Mouse (Mus musculus): ENCODE data around the gene Gdi2. TPM values are rescaled to one million over a fixed set of nuclear protein-coding genes. Genes with fewer than 3 reads are reported as not detected.
"Not testable (repeated sequence)": the region's sequence is repeated elsewhere in the genome, so short reads cannot be mapped to it uniquely, and the experiment has no call there.

Gdi2 gene
- total and polyA plus RNA-seq, 3 experiments, result 71.4 to 262 (median 243) TPM

DNA sequence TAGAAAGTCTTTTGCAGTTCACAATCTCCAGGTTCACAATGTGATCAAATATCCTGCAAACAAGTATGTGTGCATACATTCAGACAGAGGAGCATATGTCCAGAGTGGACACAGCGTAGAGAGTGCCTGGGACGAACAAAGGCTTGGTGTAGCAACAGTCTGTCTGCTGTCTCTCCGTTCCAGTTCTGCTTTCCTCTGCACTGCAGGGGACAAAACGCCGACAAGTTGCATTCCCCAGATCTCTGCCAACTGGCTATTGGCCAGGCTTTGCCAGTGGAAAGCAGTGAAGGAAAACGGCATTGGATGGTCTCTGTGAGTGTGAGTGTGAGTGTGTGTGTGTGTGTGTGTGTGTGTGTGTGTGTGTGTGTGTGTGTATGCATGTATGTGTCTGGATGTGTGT is 14.4 kb upstream of the Gdi2 start:
- Histone ChIP-seq H3K9ac (ENCODE audit: low read depth, low read length) (no peak overlapping the region), H3K79me2 (replicated peaks; ENCODE audit: control insufficient read depth, insufficient read depth, low read length) (no peaks in the 10 kb centered on the region), H3K4me3 (no peak overlapping the region), H3K4me1 (ENCODE audit: control insufficient read depth, insufficient read depth, low read length) (peaks cover 1% of the 10 kb centered on the region; the same call in 1 of the 2 replicates), H3K27ac (no peak overlapping the region), H3K36me3 (ENCODE audit: control insufficient read depth, insufficient read depth, low read length) (no peaks in the 10 kb centered on the region), H3K27me3 (ENCODE audit: control insufficient read depth, insufficient read depth, low read length) (no peaks in the 10 kb centered on the region)
- DNase-seq, result peak in 1 of 2 experiments; percentile 37
- WGBS, result 17% methylated on average over 6 of the region's 6 CpGs
- intact Hi-C loops (cut with DNase I), result no loop called here
- TF ChIP-seq EP300 (IDR thresholded peaks at IDR 0.05; ENCODE audit: insufficient read depth, low read depth, low read length) (no peak), POLR2A (IDR thresholded peaks at IDR 0.05; ENCODE audit: insufficient read depth, low read depth, low read length) (no peak), CTCF (IDR thresholded peaks at IDR 0.05) (no peak)

DNA sequence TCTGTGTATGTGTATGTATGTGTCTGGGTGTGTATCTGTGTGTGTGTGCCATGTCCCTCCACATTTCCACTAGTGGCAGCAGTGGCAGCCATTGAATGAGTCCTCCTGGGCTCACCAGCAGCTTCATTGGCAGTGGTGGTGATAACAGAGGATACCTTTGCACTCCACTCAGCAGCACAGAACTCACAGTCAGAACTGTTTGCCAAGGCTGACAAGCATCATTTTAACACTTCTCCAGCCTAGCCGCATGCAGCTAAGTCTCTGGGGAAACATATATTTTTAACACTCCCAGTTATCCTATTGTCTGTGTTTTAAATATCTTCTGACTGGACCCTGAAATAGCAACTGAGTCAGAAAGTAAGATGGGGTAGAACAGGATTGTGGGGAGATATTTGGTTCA is 13.9 kb upstream of the Gdi2 start:
- H3K4me1 ChIP-seq (ENCODE audit: control insufficient read depth, insufficient read depth, low read length), result peaks cover 1% of the 10 kb centered on the region; the same call in 1 of the 2 replicates
- H3K79me2 ChIP-seq (replicated peaks; ENCODE audit: control insufficient read depth, insufficient read depth, low read length), result no peaks in the 10 kb centered on the region
- TF ChIP-seq CTCF (IDR thresholded peaks at IDR 0.05) (no peak), EP300 (IDR thresholded peaks at IDR 0.05; ENCODE audit: insufficient read depth, low read depth, low read length) (no peak), POLR2A (IDR thresholded peaks at IDR 0.05; ENCODE audit: insufficient read depth, low read depth, low read length) (no peak)
- no peak overlapping the region for H3K27ac ChIP-seq
- intact Hi-C loops (cut with DNase I), result no loop called here
- no peak for DNase-seq
- no peak overlapping the region for H3K4me3 ChIP-seq
- H3K9ac ChIP-seq (ENCODE audit: low read depth, low read length), result no peak overlapping the region
- H3K27me3 ChIP-seq (ENCODE audit: control insufficient read depth, insufficient read depth, low read length), result no peaks in the 10 kb centered on the region
- no peaks in the 10 kb centered on the region for H3K36me3 ChIP-seq (ENCODE audit: control insufficient read depth, insufficient read depth, low read length)
- 31% methylated on average over 1 of the region's 1 CpGs for WGBS

DNA sequence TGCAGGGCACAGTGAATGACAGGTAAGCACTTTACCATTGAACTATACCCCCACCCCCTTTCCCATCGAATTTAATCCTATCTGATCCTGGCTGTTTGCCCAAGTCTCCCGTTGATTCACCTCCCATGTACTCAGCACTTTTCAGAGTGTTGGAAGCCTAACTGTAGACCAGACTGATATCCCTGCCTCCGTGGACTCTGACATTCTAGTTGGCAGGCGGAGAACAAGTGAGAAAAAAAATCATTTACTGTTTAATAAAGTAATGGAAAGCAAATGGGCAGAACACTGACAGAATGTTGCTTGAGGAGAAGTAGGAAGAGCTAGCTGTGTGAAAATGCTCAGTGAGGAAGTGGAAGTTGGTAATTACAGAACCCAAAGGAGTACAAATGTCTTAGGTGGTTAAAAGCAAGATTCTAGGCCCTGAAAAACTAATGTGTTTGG is 12.2 kb upstream of the Gdi2 start:
- no peak overlapping the region for H3K4me3 ChIP-seq
- 24% methylated on average over 4 of the region's 4 CpGs for WGBS
- H3K79me2 ChIP-seq (replicated peaks; ENCODE audit: control insufficient read depth, insufficient read depth, low read length), result no peaks in the 10 kb centered on the region
- no peaks in the 10 kb centered on the region for H3K36me3 ChIP-seq (ENCODE audit: control insufficient read depth, insufficient read depth, low read length)
- H3K27me3 ChIP-seq (ENCODE audit: control insufficient read depth, insufficient read depth, low read length), result no peaks in the 10 kb centered on the region
- TF ChIP-seq CTCF (IDR thresholded peaks at IDR 0.05) (no peak), EP300 (IDR thresholded peaks at IDR 0.05; ENCODE audit: insufficient read depth, low read depth, low read length) (no peak), POLR2A (IDR thresholded peaks at IDR 0.05; ENCODE audit: insufficient read depth, low read depth, low read length) (no peak)
- intact Hi-C loops (cut with DNase I), result no loop called here
- H3K4me1 ChIP-seq (ENCODE audit: control insufficient read depth, insufficient read depth, low read length), result peaks cover 1% of the 10 kb centered on the region; the same call in 1 of the 2 replicates
- no peak overlapping the region for H3K9ac ChIP-seq (ENCODE audit: low read depth, low read length)
- no peak for DNase-seq
- no peak overlapping the region; the same call in 1 of the 2 replicates for H3K27ac ChIP-seq

DNA sequence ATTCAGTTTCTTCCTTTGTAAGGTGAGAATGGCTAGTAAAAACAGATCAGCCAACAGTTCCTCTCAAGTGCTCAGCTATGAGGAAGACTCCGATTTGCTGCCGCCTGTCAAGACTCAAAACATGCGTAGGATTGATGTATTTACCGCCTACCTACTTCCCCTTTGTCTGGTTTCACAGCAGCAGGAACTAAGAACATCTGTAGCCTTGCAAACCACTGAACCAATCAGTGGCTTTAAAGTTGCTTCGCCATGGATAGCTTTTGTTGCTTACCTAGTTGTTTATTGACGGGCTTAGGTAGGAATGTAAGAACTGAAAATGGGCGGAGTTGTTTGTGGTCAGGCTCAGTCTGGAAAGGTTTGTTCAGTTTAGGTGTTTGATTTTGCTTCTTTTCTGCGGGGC is 11.5 kb upstream of the Gdi2 start:
- DNase-seq, result peak in 1 of 2 experiments; percentile 46
- Histone ChIP-seq H3K36me3 (ENCODE audit: control insufficient read depth, insufficient read depth, low read length) (no peaks in the 10 kb centered on the region), H3K27ac (no peak overlapping the region), H3K27me3 (ENCODE audit: control insufficient read depth, insufficient read depth, low read length) (no peaks in the 10 kb centered on the region), H3K4me1 (ENCODE audit: control insufficient read depth, insufficient read depth, low read length) (peaks cover 1% of the 10 kb centered on the region; the same call in 1 of the 2 replicates), H3K9ac (ENCODE audit: low read depth, low read length) (no peak overlapping the region), H3K4me3 (no peak overlapping the region), H3K79me2 (replicated peaks; ENCODE audit: control insufficient read depth, insufficient read depth, low read length) (no peaks in the 10 kb centered on the region)
- 89% methylated on average over 8 of the region's 8 CpGs for WGBS
- intact Hi-C loops (cut with DNase I), result no loop called here
- TF ChIP-seq CTCF (IDR thresholded peaks at IDR 0.05) (no peak), EP300 (IDR thresholded peaks at IDR 0.05; ENCODE audit: insufficient read depth, low read depth, low read length) (no peak)

- no peaks in the 10 kb centered on the region for H3K4me1 ChIP-seq (ENCODE audit: control insufficient read depth, insufficient read depth, low read length)
- DNase-seq, result no peak
- 46% methylated on average over 3 of the region's 3 CpGs for WGBS
- no peaks in the 10 kb centered on the region for H3K36me3 ChIP-seq (ENCODE audit: control insufficient read depth, insufficient read depth, low read length)
- no peaks in the 10 kb centered on the region for H3K27me3 ChIP-seq (ENCODE audit: control insufficient read depth, insufficient read depth, low read length)
- intact Hi-C loops (cut with DNase I), result no loop called here
- no peaks in the 10 kb centered on the region for H3K79me2 ChIP-seq (replicated peaks; ENCODE audit: control insufficient read depth, insufficient read depth, low read length)
- TF ChIP-seq CTCF (IDR thresholded peaks at IDR 0.05) (no peak), POLR2A (IDR thresholded peaks at IDR 0.05; ENCODE audit: insufficient read depth, low read depth, low read length) (no peak), EP300 (IDR thresholded peaks at IDR 0.05; ENCODE audit: insufficient read depth, low read depth, low read length) (no peak)
- no peak overlapping the region for H3K9ac ChIP-seq (ENCODE audit: low read depth, low read length)
- H3K27ac ChIP-seq, result no peak overlapping the region
- H3K4me3 ChIP-seq, result no peak overlapping the region
These were observed 7.4 kb upstream of the Gdi2 start for GRCm38 (mm10) chr13:3530451-3530850.

- intact Hi-C loops (cut with DNase I); H3K4me3 ChIP-seq; DNase-seq; H3K27ac ChIP-seq; H3K9ac ChIP-seq (ENCODE audit: low read depth, low read length); H3K27me3 ChIP-seq (ENCODE audit: control insufficient read depth, insufficient read depth, low read length); H3K4me1 ChIP-seq (ENCODE audit: control insufficient read depth, insufficient read depth, low read length); H3K36me3 ChIP-seq (ENCODE audit: control insufficient read depth, insufficient read depth, low read length); H3K79me2 ChIP-seq (replicated peaks; ENCODE audit: control insufficient read depth, insufficient read depth, low read length): not testable (repeated sequence)
- WGBS, result 86% methylated on average over 2 of the region's 2 CpGs
These were observed 6.7 kb upstream of the Gdi2 start for GRCm38 (mm10) chr13:3531176-3531575.

Data from heart, adult 2 months (tissue).